Mouse (Mus musculus) MEL (cell line): ENCODE measurements around the gene Tchp. TPM values are rescaled to one million over a fixed set of nuclear protein-coding genes. Genes with fewer than 3 reads are reported as not detected.

ENCODE experiments used
- DNase-seq: peaks from one replicate; pipeline ENCODE4 v3.0.0; 2011; ENCODE audit warnings: low read depth, low spot score
- H3K27ac ChIP-seq: 2 replicates; pipeline ENCODE4 v1.5.1; 2012; ENCODE audit warnings: low read depth, mild to moderate bottlenecking, control low read depth, low read length, moderate library complexity; ENCODE audit not compliant: control insufficient read depth
- H3K27me3 ChIP-seq, 2 experiments: fragments of 150-350 bp in 1 of 2; sonication (generic) in 1 of 2; 2 replicates each; pipeline ENCODE4 v1.6.1; 2012; ENCODE audit warnings: low read length in 2 of 2, mild to moderate bottlenecking in 2 of 2, improper control_type of control experiment in 1 of 2, moderate library complexity in 1 of 2; ENCODE audit not compliant: insufficient read depth in 2 of 2, control insufficient read depth in 1 of 2
- H3K36me3 ChIP-seq, 2 experiments: 2 replicates each; pipeline ENCODE4 v1.6.1; 2012 to 2014; ENCODE audit warnings: low read length in 2 of 2, improper control_type of control experiment in 1 of 2, inconsistent platforms in 1 of 2, mild to moderate bottlenecking in 1 of 2; ENCODE audit not compliant: insufficient read depth in 2 of 2, control insufficient read depth in 1 of 2
- H3K4me1 ChIP-seq, 2 experiments: fragments of 150-350 bp in 1 of 2; sonication (generic) in 1 of 2; 2 replicates each; pipeline ENCODE4 v1.6.1; 2012; ENCODE audit warnings: low read length in 2 of 2, improper control_type of control experiment in 1 of 2, mild to moderate bottlenecking in 1 of 2; ENCODE audit not compliant: insufficient read depth in 2 of 2, control insufficient read depth in 1 of 2
- H3K4me3 ChIP-seq, 2 experiments: fragments of 150-350 bp in 1 of 2; sonication (generic) in 1 of 2; 2 replicates each; pipeline ENCODE4 v1.5.1; 2012; ENCODE audit warnings: low read depth in 2 of 2, low read length in 2 of 2, mild to moderate bottlenecking in 2 of 2, moderate library complexity in 2 of 2, control low read depth in 1 of 2, improper control_type of control experiment in 1 of 2; ENCODE audit not compliant: control insufficient read depth in 1 of 2, insufficient read depth in 1 of 2
- H3K79me2 ChIP-seq: 2 replicates; pipeline ENCODE4 v1.6.1; 2012; ENCODE audit warnings: mild to moderate bottlenecking, low read length, moderate library complexity; ENCODE audit not compliant: control insufficient read depth, poor library complexity, insufficient read depth
- H3K9ac ChIP-seq: 2 replicates; pipeline ENCODE4 v1.6.1; 2012; ENCODE audit warnings: low read depth, mild to moderate bottlenecking, control low read depth, low read length, moderate library complexity; ENCODE audit not compliant: control insufficient read depth, poor library complexity, severe bottlenecking
- H3K9me3 ChIP-seq: fragments of 150-350 bp; sonication (generic); replicated peaks from 2 replicates; pipeline ENCODE4 v1.6.1; 2012; ENCODE audit warnings: mild to moderate bottlenecking, low read length, improper control_type of control experiment, moderate library complexity; ENCODE audit not compliant: insufficient read depth
- CHD1 ChIP-seq: IDR thresholded peaks from 2 replicates; pipeline ENCODE4 v1.6.1; 2012; ENCODE audit warnings: low read depth, mild to moderate bottlenecking, inconsistent platforms, low read length, improper control_type of control experiment
- E2F4 ChIP-seq: IDR thresholded peaks from 2 replicates; pipeline ENCODE4 v1.6.1; 2011; ENCODE audit warnings: low read depth, low read length, improper control_type of control experiment, borderline replicate concordance
- GATA1 ChIP-seq: IDR thresholded peaks from 2 replicates; pipeline ENCODE4 v1.6.1; 2011; ENCODE audit warnings: low read depth, low read length, improper control_type of control experiment
- HCFC1 ChIP-seq: IDR thresholded peaks from 2 replicates; pipeline ENCODE4 v1.6.1; 2012; ENCODE audit warnings: low read depth, mild to moderate bottlenecking, inconsistent platforms, low read length, improper control_type of control experiment, moderate library complexity
- KAT2A ChIP-seq: conservative IDR thresholded peaks from 2 replicates; pipeline ENCODE4 v1.6.1; 2012; ENCODE audit warnings: low read depth, low read length, improper control_type of control experiment, inconsistent platforms
- MAFK ChIP-seq: IDR thresholded peaks from 2 replicates; pipeline ENCODE4 v1.6.1; 2011; ENCODE audit warnings: low read depth, mild to moderate bottlenecking, low read length, improper control_type of control experiment, borderline replicate concordance
- MEF2A ChIP-seq: IDR thresholded peaks from 2 replicates; pipeline ENCODE4 v1.6.1; 2014; ENCODE audit warnings: low read depth, mild to moderate bottlenecking, inconsistent platforms, low read length, improper control_type of control experiment; ENCODE audit not compliant: poor library complexity, insufficient replicate concordance, severe bottlenecking; ENCODE audit errors: extremely low read depth
- MXI1 ChIP-seq: IDR thresholded peaks from 2 replicates; pipeline ENCODE4 v1.6.1; 2011; ENCODE audit warnings: mild to moderate bottlenecking, low read depth, low read length, improper control_type of control experiment
- MYC ChIP-seq: IDR thresholded peaks from 2 replicates; pipeline ENCODE4 v1.6.1; 2011; ENCODE audit warnings: low read depth, mild to moderate bottlenecking, low read length, improper control_type of control experiment, moderate library complexity
- NRF1 ChIP-seq: IDR thresholded peaks from 2 replicates; pipeline ENCODE4 v1.6.1; 2014; ENCODE audit warnings: low read depth, mild to moderate bottlenecking, inconsistent platforms, low read length, improper control_type of control experiment, moderate library complexity; ENCODE audit not compliant: poor library complexity, insufficient read depth, severe bottlenecking
- POLR2A ChIP-seq, 2 experiments: IDR thresholded peaks; 2 replicates each; pipeline ENCODE4 v1.6.1; 2011 to 2012; ENCODE audit warnings: low read length in 2 of 2, mild to moderate bottlenecking in 2 of 2, control low read depth in 1 of 2, improper control_type of control experiment in 1 of 2, low read depth in 1 of 2, moderate library complexity in 1 of 2; ENCODE audit not compliant: control insufficient read depth in 1 of 2, insufficient read depth in 1 of 2, poor library complexity in 1 of 2
- POLR2AphosphoS5 ChIP-seq: IDR thresholded peaks from 2 replicates; pipeline ENCODE4 v1.6.1; 2012; ENCODE audit warnings: low read depth, borderline replicate concordance, mild to moderate bottlenecking, inconsistent platforms, low read length, moderate library complexity, mixed read lengths
- RCOR1 ChIP-seq: IDR thresholded peaks from 2 replicates; pipeline ENCODE4 v1.6.1; 2012; ENCODE audit warnings: low read depth, mild to moderate bottlenecking, inconsistent platforms, low read length, improper control_type of control experiment
- SIN3A ChIP-seq: IDR thresholded peaks from 2 replicates; pipeline ENCODE4 v1.6.1; 2012; ENCODE audit warnings: low read length, improper control_type of control experiment, inconsistent platforms
- SMC3 ChIP-seq: IDR thresholded peaks from 2 replicates; pipeline ENCODE4 v1.6.1; 2011; ENCODE audit warnings: low read depth, low read length, improper control_type of control experiment
- TAL1 ChIP-seq: IDR thresholded peaks from 2 replicates; pipeline ENCODE4 v1.6.1; 2012; ENCODE audit warnings: mild to moderate bottlenecking, inconsistent platforms, low read length, moderate library complexity, mixed read lengths
- TBP ChIP-seq: IDR thresholded peaks from 2 replicates; pipeline ENCODE4 v1.8.0; 2011; ENCODE audit warnings: low read depth, low read length, improper control_type of control experiment
- UBTF ChIP-seq: IDR thresholded peaks from 2 replicates; pipeline ENCODE4 v1.6.1; 2012; ENCODE audit warnings: low read depth, mild to moderate bottlenecking, inconsistent platforms, low read length, improper control_type of control experiment, moderate library complexity, borderline replicate concordance; ENCODE audit not compliant: insufficient read depth
- USF1 ChIP-seq: IDR thresholded peaks from 2 replicates; pipeline ENCODE4 v1.6.1; 2014; ENCODE audit warnings: low read depth, mild to moderate bottlenecking, inconsistent platforms, low read length, improper control_type of control experiment, moderate library complexity
- ZMIZ1 ChIP-seq: IDR thresholded peaks from 2 replicates; pipeline ENCODE4 v1.6.1; 2012; ENCODE audit warnings: low read depth, mild to moderate bottlenecking, inconsistent platforms, low read length, improper control_type of control experiment, moderate library complexity
- polyA plus RNA-seq, 2 experiments: library from polyadenylated mRNA; stranded (reverse) in 1 of 2; unstranded in 1 of 2; fragments of >175 nt in 1 of 2; fragments of >200 nt in 1 of 2; gene quantifications; 2 replicates each; pipeline versions ENCODE4 v1.2.1 to v1.2.4; 2012; ENCODE audit warnings: low replicate concordance in 2 of 2, low read depth in 1 of 2; ENCODE audit not compliant: insufficient read length in 2 of 2, insufficient read depth in 1 of 2, missing spikeins in 1 of 2
- total RNA-seq: library from RNA; depleted of rRNA; stranded (reverse); fragments of 300-350 nt; gene quantifications from 2 replicates; pipeline ENCODE4 v1.2.3, GENCODE M21; 2012

The Tchp gene
- total and polyA plus RNA-seq, 3 experiments = 13.6 to 21.1 TPM; not detected in 1

DNA sequence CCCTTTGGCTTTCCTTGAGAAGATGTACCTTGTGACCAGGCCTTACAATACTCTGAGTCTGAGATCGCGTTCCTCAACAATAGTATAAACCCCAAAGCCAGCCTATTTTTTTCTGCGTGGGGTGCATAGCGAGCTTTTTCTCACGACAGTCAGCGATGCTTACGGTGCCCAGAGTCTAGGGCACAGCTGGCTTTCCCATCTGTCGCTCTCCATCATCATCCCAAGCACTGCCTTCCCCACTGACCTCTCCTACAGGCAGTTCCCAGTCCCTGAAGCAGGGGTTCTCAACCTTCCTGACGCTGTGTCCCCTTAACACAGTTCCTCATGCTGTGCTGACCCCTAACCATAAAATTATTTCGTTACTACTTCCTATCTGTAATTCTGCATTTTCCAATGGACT is 35.0 kb downstream of the Tchp start:
- Histone ChIP-seq H3K36me3 (peaks cover 0 to 16% of the 10 kb centered on the region in 2 experiments; a peak in 3 of 4 replicates), H3K27me3 (no peaks in the 10 kb centered on the region), H3K4me3 (no peak overlapping the region)

GRCm38 (mm10) chr5:114742998-114743696 is 35.6 kb downstream of the Tchp start:
- no peak overlapping the region for H3K4me3 ChIP-seq
- H3K9ac ChIP-seq = no peak overlapping the region
- no peaks in the 10 kb centered on the region for H3K79me2 ChIP-seq
- no peak for TF ChIP-seq SIN3A
- TF ChIP-seq MEF2A = no peak
- no peak for TF ChIP-seq ZMIZ1
- H3K27me3 ChIP-seq = no peaks in the 10 kb centered on the region
- H3K27ac ChIP-seq = no peak overlapping the region
- H3K9me3 ChIP-seq = no peaks in the 10 kb centered on the region
- no peak for DNase-seq
- peaks cover 0 to 18% of the 10 kb centered on the region in 2 experiments; a peak in 3 of 4 replicates for H3K36me3 ChIP-seq
- no peaks in the 10 kb centered on the region for H3K4me1 ChIP-seq

More for the DNA sequence above, 35.0 kb downstream of the Tchp start:
- DNase-seq = no peak
- TF ChIP-seq POLR2AphosphoS5 (no peak), SIN3A (no peak), RCOR1 (no peak), MXI1 (no peak)
- TF ChIP-seq, all 39 proteins: peak for 0
- H3K9me3 ChIP-seq = no peaks in the 10 kb centered on the region
- no peak overlapping the region for H3K27ac ChIP-seq
- no peaks in the 10 kb centered on the region for H3K4me1 ChIP-seq
- H3K9ac ChIP-seq = no peak overlapping the region
- H3K79me2 ChIP-seq = no peaks in the 10 kb centered on the region

GRCm38 (mm10) chr5:114743697-114744090 is 36.1 kb downstream of the Tchp start:
- Histone ChIP-seq H3K27me3 (no peaks in the 10 kb centered on the region), H3K27ac (no peak overlapping the region), H3K4me1 (no peaks in the 10 kb centered on the region), H3K4me3 (no peak overlapping the region), H3K79me2 (no peaks in the 10 kb centered on the region), H3K9me3 (no peaks in the 10 kb centered on the region), H3K36me3 (peaks cover 0 to 18% of the 10 kb centered on the region in 2 experiments; a peak in 3 of 4 replicates), H3K9ac (no peak overlapping the region)
- no peak for TF ChIP-seq USF1
- TF ChIP-seq GATA1 = no peak
- TF ChIP-seq CHD1 = no peak
- no peak for TF ChIP-seq TAL1
- TF ChIP-seq SMC3 = no peak
- TF ChIP-seq MEF2A = no peak
- no peak for TF ChIP-seq MAFK
- no peak for TF ChIP-seq POLR2A (IDR thresholded peaks at IDR 0.05; ENCODE audit: control insufficient read depth in 1 of 2, insufficient read depth in 1 of 2, low read depth in 1 of 2, low read length in 2 of 2, poor library complexity in 1 of 2)
- TF ChIP-seq HCFC1 = no peak
- no peak for TF ChIP-seq TBP
- TF ChIP-seq MXI1 = no peak
- no peak for TF ChIP-seq E2F4
- TF ChIP-seq NRF1 = no peak
- TF ChIP-seq MYC = no peak
- TF ChIP-seq POLR2AphosphoS5 = no peak
- TF ChIP-seq KAT2A = no peak
- TF ChIP-seq UBTF = no peak
- DNase-seq = no peak
